Mouse (Mus musculus) liver, embryonic 14.5 days (tissue): Measurements from ENCODE around the gene Mogs. TPM values are rescaled to one million over a fixed set of nuclear protein-coding genes. Genes with fewer than 3 reads are reported as not detected.

ENCODE experiments used
- ATAC-seq: fragments of 200-750 bp; cut with Nextera tagmentation; 2 replicates; pipeline ENCODE4 v1.8.0; 2017; ENCODE audit warnings: moderate number of reproducible peaks, mild to moderate bottlenecking, moderate library complexity; ENCODE audit not compliant: insufficient read depth
- DNase-seq, 3 experiments: peaks; one replicate each; pipeline ENCODE4 v3.0.0-alpha.2; 2012 to 2013; ENCODE audit warnings: low read depth in 3 of 3, low spot score in 3 of 3
- H3K27ac ChIP-seq: fragments of 300-500 bp; sonication (generic); 2 replicates; pipeline ENCODE4 v1.5.1; 2014; ENCODE audit warnings: moderate library complexity, mild to moderate bottlenecking, control low read depth, inconsistent platforms
- H3K27me3 ChIP-seq: fragments of 300-500 bp; sonication (generic); 2 replicates; pipeline ENCODE4 v1.6.1; 2014; ENCODE audit warnings: mild to moderate bottlenecking, low read length, moderate library complexity; ENCODE audit not compliant: control insufficient read depth, insufficient read depth
- H3K36me3 ChIP-seq: fragments of 300-500 bp; sonication (generic); replicated peaks from 2 replicates; pipeline ENCODE4 v1.6.1; 2014; ENCODE audit warnings: low read depth; ENCODE audit not compliant: control insufficient read depth, insufficient read depth
- H3K4me1 ChIP-seq, 2 experiments: fragments of 200-500 bp in 1 of 2; fragments of 300-500 bp in 1 of 2; sonication (generic) in 1 of 2; replicated peaks; 2 replicates each; pipeline ENCODE4 v1.6.1; 2012 to 2014; ENCODE audit warnings: antibody characterized with exemption in 1 of 2, inconsistent platforms in 1 of 2, low read length in 1 of 2; ENCODE audit not compliant: control insufficient read depth in 2 of 2, insufficient read depth in 2 of 2
- H3K4me2 ChIP-seq: fragments of 300-500 bp; sonication (generic); 2 replicates; pipeline ENCODE4 v1.6.1; 2014; ENCODE audit warnings: low read depth, mild to moderate bottlenecking, control low read depth, moderate library complexity
- H3K4me3 ChIP-seq, 2 experiments: fragments of 200-500 bp in 1 of 2; fragments of 300-500 bp in 1 of 2; sonication (generic) in 1 of 2; 2 replicates each; pipeline ENCODE4 v1.5.1; 2012 to 2014; ENCODE audit warnings: low read depth in 2 of 2, low read length in 2 of 2, mild to moderate bottlenecking in 2 of 2, control low read depth in 1 of 2, inconsistent platforms in 1 of 2, moderate library complexity in 1 of 2; ENCODE audit not compliant: insufficient read depth in 1 of 2
- H3K9ac ChIP-seq: fragments of 300-500 bp; sonication (generic); replicated peaks from 2 replicates; pipeline ENCODE4 v1.6.1; 2014; ENCODE audit warnings: mild to moderate bottlenecking, control low read depth, moderate library complexity
- H3K9me3 ChIP-seq: fragments of 300-500 bp; sonication (generic); 2 replicates; pipeline ENCODE4 v1.6.1; 2016; ENCODE audit warnings: low read length, mixed read lengths; ENCODE audit not compliant: control insufficient read depth
- CTCF ChIP-seq: IDR thresholded peaks from 2 replicates; pipeline ENCODE4 v1.5.1; 2016; ENCODE audit warnings: antibody characterized with exemption, low read depth, control low read depth
- EP300 ChIP-seq: IDR thresholded peaks from 2 replicates; pipeline ENCODE4 v1.6.1; 2016; ENCODE audit warnings: antibody characterized with exemption, low read depth
- WGBS: fragments of 180-500 bp; shearing (Covaris S2); extraction: QIAGEN DNeasy Blood & Tissue Kit; methylation state at CpG from one replicate; pipeline ENCODE4 v1.1.7; 2014; ENCODE audit not compliant: insufficient replicate concordance; 5-methylcytosine and 5-hydroxymethylcytosine counted together
- polyA plus RNA-seq, 2 experiments: library from polyadenylated mRNA; depleted of rRNA in 1 of 2; stranded (reverse) in 1 of 2; unstranded in 1 of 2; fragments of >200 nt; fragmentation: Nextera tagmentation in 1 of 2; extraction: Ambion mirVana in 1 of 2; gene quantifications; 2 replicates each; pipeline versions ENCODE4 v1.2.1 to v1.2.3; 2012 to 2014

The Mogs gene
- polyA plus RNA-seq (2012; rRNA removed) (33.9 and 36.9 TPM in 2 replicates), polyA plus RNA-seq (2014; fragmentation: Nextera tagmentation; extraction: Ambion mirVana) (28.2 and 32.4 TPM in 2 replicates)

DNA sequence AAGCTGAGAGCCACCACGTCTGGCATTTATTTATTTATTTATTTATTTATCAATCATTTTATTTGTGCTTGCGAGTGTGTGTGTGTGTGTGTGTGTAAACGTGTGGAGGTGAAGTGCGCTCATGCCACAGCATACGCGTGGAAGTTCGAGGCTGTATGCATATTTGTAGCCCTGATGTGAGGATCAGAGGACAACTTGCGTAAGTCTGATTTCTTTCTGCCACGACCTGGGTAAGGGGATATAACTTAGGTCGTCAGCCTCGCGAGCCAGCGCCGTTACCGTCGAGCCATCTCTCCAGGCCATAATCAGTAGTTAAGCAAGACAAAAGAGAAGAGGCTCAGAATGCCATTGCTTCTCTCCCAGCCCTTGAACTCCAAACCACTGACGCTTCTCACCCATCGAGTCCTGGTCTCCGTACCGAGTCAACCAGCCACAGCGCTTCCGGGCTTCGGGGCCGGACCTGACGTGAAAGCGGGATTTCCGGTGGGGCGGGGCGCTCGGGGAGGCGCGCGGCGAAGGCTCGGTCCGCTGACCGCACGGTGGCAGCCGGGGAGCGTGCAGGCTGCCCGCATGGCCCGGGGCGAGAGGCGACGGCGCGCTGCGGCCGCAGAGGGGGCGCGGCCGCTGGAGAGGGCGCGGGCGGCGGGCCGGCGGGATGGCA is at the start of gene Mogs:
Gene Mogs, plus strand, starts transcription at position 486 of the 661 bp plus-strand sequence.
- peak within 1 kb of the TSS; percentile 72 for H3K9ac ChIP-seq
- peaks cover 17 to 24% of the 10 kb centered on the region in 2 experiments for H3K4me1 ChIP-seq
- no peaks in the 10 kb centered on the region for H3K9me3 ChIP-seq
- H3K4me3 ChIP-seq = peak within 1 kb of the TSS; percentile 82 to 84
- WGBS = under 1% methylated on average over 53 of the region's 58 CpGs
- ATAC-seq (peak; percentile 90), DNase-seq (peak; percentile 80 to 84 (median 81))
- H3K27ac ChIP-seq = peak within 1 kb of the TSS; percentile 72
- no peaks in the 10 kb centered on the region for H3K27me3 ChIP-seq
- peaks cover 7% of the 10 kb centered on the region for H3K36me3 ChIP-seq
- TF ChIP-seq EP300 (no peak), CTCF (peak; percentile 41)
- peak within 1 kb of the TSS; percentile 95 for H3K4me2 ChIP-seq

DNA sequence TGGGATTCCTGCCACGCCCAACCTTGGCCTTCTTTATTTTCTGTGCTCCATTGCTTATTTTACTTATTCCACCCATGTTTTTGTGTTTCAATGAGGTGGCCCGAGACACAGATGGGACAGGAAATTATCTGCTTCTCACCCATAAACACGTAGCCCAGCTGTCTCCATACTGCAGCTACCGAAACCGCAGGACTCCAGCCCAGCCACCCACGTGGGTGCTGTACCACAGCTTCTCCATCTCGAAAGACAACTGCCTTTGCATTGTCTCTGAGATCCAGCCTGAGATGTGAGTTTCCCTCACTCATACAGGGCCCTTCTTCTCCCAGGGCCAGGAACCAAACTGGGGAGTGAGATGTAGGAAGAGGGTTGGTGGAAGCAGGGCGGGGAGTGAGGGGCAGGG is 49.3 kb upstream of the Mogs start:
- H3K4me3 ChIP-seq = no peak overlapping the region
- no peaks in the 10 kb centered on the region for H3K4me1 ChIP-seq
- TF ChIP-seq EP300 (no peak), CTCF (no peak)
- no peaks in the 10 kb centered on the region for H3K36me3 ChIP-seq
- no peaks in the 10 kb centered on the region for H3K9me3 ChIP-seq
- 29% methylated on average over 8 of the region's 8 CpGs for WGBS
- no peak for DNase-seq
- peaks cover 84% of the 10 kb centered on the region for H3K27me3 ChIP-seq
- H3K9ac ChIP-seq = no peak overlapping the region
- no peak overlapping the region for H3K27ac ChIP-seq
- H3K4me2 ChIP-seq = no peak overlapping the region
- no peak for ATAC-seq

GRCm38 (mm10) chr6:83066441-83066840 is 48.9 kb upstream of the Mogs start:
- ATAC-seq (no peak), DNase-seq (no peak)
- Histone ChIP-seq H3K9ac (no peak overlapping the region), H3K27me3 (peaks cover 88% of the 10 kb centered on the region), H3K27ac (no peak overlapping the region), H3K4me3 (no peak overlapping the region), H3K36me3 (no peaks in the 10 kb centered on the region), H3K9me3 (no peaks in the 10 kb centered on the region), H3K4me2 (no peak overlapping the region), H3K4me1 (no peaks in the 10 kb centered on the region)
- no peak for TF ChIP-seq CTCF
- no peak for TF ChIP-seq EP300
- 27% methylated on average over 6 of the region's 6 CpGs for WGBS

- Histone ChIP-seq H3K27ac (no peak overlapping the region), H3K27me3 (peaks cover 99% of the 10 kb centered on the region), H3K4me2 (peak overlapping the region; percentile 31), H3K9ac (no peak overlapping the region), H3K36me3 (no peaks in the 10 kb centered on the region), H3K9me3 (no peaks in the 10 kb centered on the region), H3K4me3 (peak overlapping the region in 1 of 2 experiments; percentile 16; a peak in 2 of 4 replicates), H3K4me1 (no peaks in the 10 kb centered on the region)
- 15% methylated on average over 8 of the region's 8 CpGs for WGBS
- ATAC-seq = no peak
- TF ChIP-seq EP300 (no peak), CTCF (no peak)
- no peak for DNase-seq
These were observed 47.1 kb upstream of the Mogs start for GRCm38 (mm10) chr6:83068221-83068620.

DNA sequence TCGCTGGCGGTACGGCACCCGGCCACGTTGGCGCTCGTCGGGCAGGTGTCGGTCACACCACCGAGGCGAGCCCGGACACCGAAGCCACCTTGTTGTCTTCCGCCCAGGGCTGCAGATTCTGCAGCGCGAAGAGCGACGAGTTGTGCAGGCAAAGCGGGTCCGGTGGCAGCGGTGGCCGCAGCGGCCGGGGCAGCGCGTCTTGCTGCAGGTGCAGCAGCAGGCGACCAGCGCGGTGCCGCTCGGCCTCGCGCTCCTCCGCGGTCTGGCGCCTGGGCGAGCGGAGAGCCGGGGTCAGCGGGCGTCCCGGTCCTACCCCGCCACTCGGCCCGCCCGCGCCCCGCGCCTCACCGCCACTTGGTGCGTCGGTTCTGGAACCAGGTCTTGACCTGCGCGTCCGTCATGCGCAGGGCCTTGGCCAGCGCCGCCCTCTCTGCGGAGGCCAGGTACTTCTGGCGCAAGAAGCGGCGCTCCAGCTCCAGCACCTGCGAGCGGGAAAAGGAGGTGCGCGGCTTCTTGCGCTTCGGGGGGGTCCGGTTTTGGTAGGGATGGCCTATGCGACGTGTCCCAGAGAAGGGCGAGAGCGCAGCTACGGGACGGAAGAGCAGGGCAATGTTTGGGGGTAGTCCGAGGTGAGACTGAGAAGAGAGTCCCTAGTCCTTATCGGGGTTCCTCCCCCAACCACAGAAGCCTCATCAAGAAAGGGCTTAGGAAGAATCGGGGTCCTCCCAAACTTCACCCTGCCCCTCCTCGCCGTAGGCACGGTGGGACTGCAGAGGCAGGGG is 46.4 kb upstream of the Mogs start:
- DNase-seq (no peak), ATAC-seq (no peak)
- Histone ChIP-seq H3K27ac (no peak overlapping the region), H3K4me1 (no peaks in the 10 kb centered on the region), H3K4me2 (peak overlapping the region; percentile 31), H3K36me3 (no peaks in the 10 kb centered on the region), H3K9me3 (no peaks in the 10 kb centered on the region), H3K27me3 (peaks cover 98% of the 10 kb centered on the region), H3K4me3 (peak overlapping the region in 1 of 2 experiments; percentile 16; a peak in 2 of 4 replicates), H3K9ac (no peak overlapping the region)
- TF ChIP-seq CTCF (no peak), EP300 (no peak)
- 2% methylated on average over 81 of the region's 81 CpGs for WGBS
